Mouse (Mus musculus) G1E (cell line): ENCODE measurements at regions not wholly inside any gene's neighbourhood (a gene's known extent, or its start where the extent isn't known, plus 50 kb on each side); places are given as distances from the start of the nearest gene placed in this dataset.

Experiments used
- CTCF ChIP-seq: IDR thresholded peaks from 2 replicates; pipeline ENCODE4 v1.5.1; 2012; ENCODE audit warnings: low read depth, low read length, inconsistent platforms, mixed read lengths
- GATA1 ChIP-seq: IDR thresholded peaks from 2 replicates; pipeline ENCODE4 v1.6.1; 2012; ENCODE audit warnings: borderline replicate concordance, low read length, inconsistent platforms, mixed read lengths
- POLR2AphosphoS5 ChIP-seq: IDR thresholded peaks from 2 replicates; pipeline ENCODE4 v1.6.1; 2012; ENCODE audit warnings: low read depth, low read length, inconsistent platforms; ENCODE audit not compliant: insufficient replicate concordance
- TAL1 ChIP-seq: conservative IDR thresholded peaks from 2 replicates; pipeline ENCODE4 v1.6.1; 2012; ENCODE audit warnings: low read depth, low read length, inconsistent platforms, mixed read lengths

GRCm38 (mm10) chr12:35313191-35313925 lies 221.5 kb downstream of the Ahr start:
- TF ChIP-seq CTCF (no peak), TAL1 (no peak), GATA1 (no peak), POLR2AphosphoS5 (no peak)
